Mouse (Mus musculus) liver, embryonic 12.5 days (tissue): ENCODE data around the gene Syt13. TPM values are rescaled to one million over a fixed set of nuclear protein-coding genes. Genes with fewer than 3 reads are reported as not detected.

Source experiments
- ATAC-seq: fragments of 200-750 bp; cut with Nextera tagmentation; 2 replicates; pipeline ENCODE4 v1.8.0; 2017; ENCODE audit warnings: moderate number of reproducible peaks, mild to moderate bottlenecking, moderate library complexity
- H3K27ac ChIP-seq: fragments of 300-500 bp; sonication (generic); 2 replicates; pipeline ENCODE4 v1.5.1; 2016; ENCODE audit warnings: mild to moderate bottlenecking
- H3K27me3 ChIP-seq: fragments of 300-500 bp; sonication (generic); replicated peaks from 2 replicates; pipeline ENCODE4 v1.6.1; 2016; ENCODE audit warnings: mild to moderate bottlenecking, moderate library complexity
- H3K36me3 ChIP-seq: fragments of 300-500 bp; sonication (generic); 2 replicates; pipeline ENCODE4 v1.6.1; 2016; ENCODE audit warnings: mild to moderate bottlenecking, moderate library complexity
- H3K4me1 ChIP-seq: fragments of 300-500 bp; sonication (generic); 2 replicates; pipeline ENCODE4 v1.6.1; 2016
- H3K4me2 ChIP-seq: fragments of 300-500 bp; sonication (generic); 2 replicates; pipeline ENCODE4 v1.6.1; 2016; ENCODE audit warnings: mild to moderate bottlenecking, moderate library complexity
- H3K4me3 ChIP-seq: fragments of 300-500 bp; sonication (generic); 2 replicates; pipeline ENCODE4 v1.5.1; 2016; ENCODE audit warnings: mild to moderate bottlenecking, moderate library complexity
- H3K9ac ChIP-seq: fragments of 300-500 bp; sonication (generic); 2 replicates; pipeline ENCODE4 v1.6.1; 2016; ENCODE audit warnings: mild to moderate bottlenecking, moderate library complexity
- H3K9me3 ChIP-seq: fragments of 300-500 bp; sonication (generic); replicated peaks from 2 replicates; pipeline ENCODE4 v1.6.1; 2016; ENCODE audit warnings: mild to moderate bottlenecking, moderate library complexity
- WGBS: fragments of 180-500 bp; shearing (Covaris S2); methylation state at CpG from one replicate; pipeline ENCODE4 v1.1.7; 2016; ENCODE audit not compliant: insufficient replicate concordance; 5-methylcytosine and 5-hydroxymethylcytosine counted together
- polyA plus RNA-seq: library from polyadenylated mRNA; unstranded; fragments of >200 nt; fragmentation: Nextera tagmentation; extraction: Ambion mirVana; gene quantifications from 2 replicates; pipeline ENCODE4 v1.2.1, GENCODE M21; 2016

The Syt13 gene
- polyA plus RNA-seq, 1 experiment from 2014 or later, result 0.43 TPM

DNA sequence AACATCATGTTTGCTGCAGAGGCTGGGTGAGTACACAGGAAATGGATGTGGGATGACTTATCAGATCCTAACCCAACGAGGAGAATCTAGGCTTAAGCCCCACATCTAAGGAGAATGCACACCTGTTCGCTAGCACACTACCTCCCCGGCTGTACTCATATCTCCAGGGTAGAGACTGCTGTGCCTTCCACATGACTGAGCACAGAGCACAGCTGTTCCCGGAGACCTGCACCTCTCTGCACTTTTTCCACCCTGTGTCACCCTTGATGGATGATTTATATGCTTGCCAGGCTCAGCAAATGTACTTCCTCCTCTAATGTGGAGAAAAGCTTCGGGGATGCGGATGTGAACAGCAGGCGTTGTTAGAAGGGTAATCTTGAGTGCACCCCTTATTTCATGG lies 16.2 kb downstream of the Syt13 start:
- H3K27me3 ChIP-seq, result peaks cover 15% of the 10 kb centered on the region; the same call in 1 of the 2 replicates
- H3K4me3 ChIP-seq, result no peak overlapping the region

DNA sequence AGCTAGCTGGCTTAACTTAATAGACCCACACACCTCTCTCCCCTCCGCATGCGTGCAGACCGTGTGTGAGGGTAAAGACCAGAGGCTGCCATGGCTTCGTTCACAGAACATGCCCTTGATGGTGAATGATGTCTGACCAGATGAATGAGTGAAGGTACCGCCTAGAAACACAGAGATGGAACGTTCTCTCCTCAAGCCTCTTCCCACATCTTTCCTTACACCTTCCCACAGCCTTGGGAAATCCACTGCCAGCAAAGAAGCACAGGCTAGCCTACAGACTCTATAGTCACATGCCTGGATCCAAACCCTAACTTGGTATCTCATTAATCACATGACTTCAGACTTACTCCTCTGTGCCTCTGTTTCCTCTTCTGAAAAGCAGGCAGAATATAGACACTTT lies 18.5 kb downstream of the Syt13 start:
- no peak overlapping the region for H3K27ac ChIP-seq
- H3K4me3 ChIP-seq, result no peak overlapping the region
- H3K4me1 ChIP-seq, result no peaks in the 10 kb centered on the region
- no peak overlapping the region for H3K9ac ChIP-seq
- no peaks in the 10 kb centered on the region for H3K9me3 ChIP-seq
- ATAC-seq, result no peak
- no peaks in the 10 kb centered on the region for H3K36me3 ChIP-seq
- H3K27me3 ChIP-seq, result peaks cover 10% of the 10 kb centered on the region; the same call in 1 of the 2 replicates
- WGBS, result 69% methylated on average over 6 of the region's 6 CpGs
- no peak overlapping the region for H3K4me2 ChIP-seq

More for the DNA sequence above, 16.2 kb downstream of the Syt13 start:
- Histone ChIP-seq H3K4me2 (no peak overlapping the region), H3K9ac (no peak overlapping the region), H3K9me3 (no peaks in the 10 kb centered on the region), H3K4me1 (no peaks in the 10 kb centered on the region), H3K36me3 (no peaks in the 10 kb centered on the region), H3K27ac (no peak overlapping the region)
- 59% methylated on average over 7 of the region's 7 CpGs for WGBS
- ATAC-seq, result no peak

DNA sequence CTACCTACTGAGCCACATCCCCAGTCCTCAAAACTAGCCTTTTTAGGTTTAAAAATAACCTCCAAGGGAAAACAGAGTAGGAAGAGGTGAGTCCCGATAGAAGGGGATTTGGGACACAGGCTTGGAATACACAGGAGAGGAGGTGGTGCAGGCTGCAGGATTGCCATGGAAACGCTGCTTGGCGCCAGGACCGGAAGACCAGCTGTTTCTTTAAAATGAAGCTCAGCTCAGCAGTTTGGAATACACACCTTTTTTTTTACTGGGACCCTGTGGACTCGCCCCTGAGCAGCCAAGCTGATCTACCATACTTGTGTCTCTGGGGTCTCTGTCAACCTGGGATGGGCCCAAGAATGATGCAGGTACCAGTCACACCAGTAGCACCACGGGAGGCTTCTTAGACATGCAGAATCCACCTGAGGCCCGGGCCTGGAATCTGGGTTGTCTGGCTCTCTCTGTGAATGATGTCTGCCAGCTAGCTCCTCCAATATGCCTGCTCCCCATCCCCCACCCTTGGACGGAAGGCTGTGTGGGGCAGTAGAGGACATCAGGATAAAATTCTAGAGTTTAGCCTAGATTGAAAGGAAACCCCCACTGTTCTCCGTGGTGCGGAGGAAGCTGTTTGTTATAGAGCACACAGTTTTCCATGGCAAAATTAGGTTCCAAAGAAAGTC lies 19.5 kb downstream of the Syt13 start:
- H3K27ac ChIP-seq, result no peak overlapping the region
- H3K9ac ChIP-seq, result no peak overlapping the region
- H3K36me3 ChIP-seq, result no peaks in the 10 kb centered on the region
- no peak overlapping the region for H3K4me3 ChIP-seq
- ATAC-seq, result no peak
- no peaks in the 10 kb centered on the region for H3K9me3 ChIP-seq
- no peak overlapping the region for H3K4me2 ChIP-seq
- H3K4me1 ChIP-seq, result no peaks in the 10 kb centered on the region
- 32% methylated on average over 10 of the region's 10 CpGs for WGBS
- peaks cover 17% of the 10 kb centered on the region for H3K27me3 ChIP-seq

DNA sequence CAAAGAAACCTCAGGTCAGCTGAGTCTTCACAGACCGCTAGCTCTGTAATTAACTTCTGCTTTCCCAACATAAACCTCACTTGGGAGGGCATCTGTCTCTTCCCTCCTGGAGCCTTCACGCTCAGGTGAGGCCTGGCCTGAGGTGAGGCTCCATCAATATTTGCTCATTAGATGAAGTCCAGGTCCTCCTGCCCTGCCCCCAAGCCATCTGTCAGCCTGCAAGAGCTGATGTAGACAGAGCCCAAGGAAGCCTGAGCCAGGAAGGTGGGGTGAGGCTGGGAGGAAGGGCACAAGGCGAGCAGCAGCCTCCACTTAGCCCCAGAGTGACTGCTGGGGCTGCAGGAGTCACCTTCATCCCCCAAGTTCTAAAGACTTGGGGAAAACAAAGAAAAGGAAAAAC lies 20.6 kb downstream of the Syt13 start:
- Histone ChIP-seq H3K4me2 (no peak overlapping the region), H3K4me1 (no peaks in the 10 kb centered on the region), H3K27me3 (peaks cover 20% of the 10 kb centered on the region), H3K4me3 (no peak overlapping the region), H3K27ac (no peak overlapping the region), H3K36me3 (no peaks in the 10 kb centered on the region), H3K9me3 (no peaks in the 10 kb centered on the region), H3K9ac (no peak overlapping the region)
- WGBS, result 43% methylated on average over 3 of the region's 3 CpGs
- no peak for ATAC-seq

DNA sequence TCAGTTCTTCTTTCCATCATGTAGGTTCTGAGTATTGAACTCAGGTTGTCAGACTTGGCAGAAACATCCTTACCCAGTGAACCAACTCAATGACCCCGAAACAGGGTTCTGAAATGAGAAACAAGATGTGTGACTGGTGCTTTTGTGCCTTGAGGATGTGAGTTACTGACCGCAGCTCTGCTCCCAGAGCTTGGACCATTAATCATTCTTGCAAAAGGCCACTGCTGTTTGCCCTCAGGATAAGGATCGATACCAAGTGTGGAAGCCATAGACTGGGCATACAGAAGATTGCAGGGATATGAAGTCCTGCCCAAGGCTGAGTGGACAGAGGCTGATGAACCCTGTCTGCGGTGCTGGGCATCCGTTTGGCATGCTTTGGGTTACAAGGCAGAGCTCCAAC lies 23.2 kb downstream of the Syt13 start:
- no peak for ATAC-seq
- Histone ChIP-seq H3K9me3 (no peaks in the 10 kb centered on the region), H3K36me3 (no peaks in the 10 kb centered on the region), H3K27me3 (peaks cover 21% of the 10 kb centered on the region), H3K4me2 (no peak overlapping the region), H3K4me3 (no peak overlapping the region), H3K9ac (no peak overlapping the region), H3K27ac (no peak overlapping the region), H3K4me1 (no peaks in the 10 kb centered on the region)
- WGBS, result 79% methylated on average over 5 of the region's 5 CpGs

DNA sequence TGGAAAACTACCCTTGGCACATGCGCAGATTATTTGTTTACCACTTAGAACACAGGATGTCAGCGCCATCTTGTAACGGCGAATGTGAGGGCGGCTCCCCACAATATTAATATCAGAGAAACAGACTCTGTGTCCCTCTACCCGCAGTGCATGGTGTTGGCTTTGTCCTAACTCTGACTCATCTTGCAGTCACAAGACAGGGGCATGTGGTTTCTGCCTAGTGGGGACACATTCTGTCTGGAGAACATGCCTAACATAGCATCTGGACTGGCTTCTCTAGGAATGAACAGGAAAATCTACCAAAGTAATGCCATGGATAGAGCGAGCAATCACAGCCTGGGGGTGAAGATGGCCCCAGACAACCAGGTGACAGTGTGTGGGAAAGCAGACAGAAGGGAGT lies 23.9 kb downstream of the Syt13 start:
- WGBS, result 82% methylated on average over 7 of the region's 7 CpGs
- no peak overlapping the region for H3K4me2 ChIP-seq
- H3K9me3 ChIP-seq, result no peaks in the 10 kb centered on the region
- no peak for ATAC-seq
- H3K27me3 ChIP-seq, result peaks cover 18% of the 10 kb centered on the region
- H3K4me3 ChIP-seq, result no peak overlapping the region
- no peak overlapping the region for H3K9ac ChIP-seq
- H3K4me1 ChIP-seq, result no peaks in the 10 kb centered on the region
- no peak overlapping the region for H3K27ac ChIP-seq
- no peaks in the 10 kb centered on the region for H3K36me3 ChIP-seq

DNA sequence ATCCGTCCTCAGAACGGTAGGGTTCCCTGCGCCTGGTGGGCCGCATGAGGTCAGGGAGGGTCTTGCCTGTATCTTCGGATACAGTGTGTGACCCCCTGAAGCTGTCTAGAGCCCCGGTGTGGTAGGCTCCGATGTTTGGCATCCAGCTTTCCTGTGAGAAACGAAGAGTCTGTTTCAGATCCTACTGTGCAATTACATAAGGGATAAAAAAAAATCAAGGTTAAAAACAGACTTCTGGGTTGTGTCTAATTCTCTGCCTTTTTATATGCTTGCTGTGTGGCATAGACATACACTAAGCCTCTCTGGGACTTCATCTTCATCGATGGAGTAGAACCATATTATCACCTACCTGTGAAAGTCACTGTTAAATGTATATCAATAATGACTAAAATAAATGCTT lies 26.1 kb downstream of the Syt13 start:
- Histone ChIP-seq H3K4me3 (no peak overlapping the region), H3K27ac (no peak overlapping the region), H3K4me1 (no peaks in the 10 kb centered on the region), H3K27me3 (peaks cover 21% of the 10 kb centered on the region), H3K36me3 (no peaks in the 10 kb centered on the region), H3K9me3 (no peaks in the 10 kb centered on the region), H3K4me2 (no peak overlapping the region), H3K9ac (no peak overlapping the region)
- no peak for ATAC-seq
- WGBS, result 68% methylated on average over 9 of the region's 9 CpGs

DNA sequence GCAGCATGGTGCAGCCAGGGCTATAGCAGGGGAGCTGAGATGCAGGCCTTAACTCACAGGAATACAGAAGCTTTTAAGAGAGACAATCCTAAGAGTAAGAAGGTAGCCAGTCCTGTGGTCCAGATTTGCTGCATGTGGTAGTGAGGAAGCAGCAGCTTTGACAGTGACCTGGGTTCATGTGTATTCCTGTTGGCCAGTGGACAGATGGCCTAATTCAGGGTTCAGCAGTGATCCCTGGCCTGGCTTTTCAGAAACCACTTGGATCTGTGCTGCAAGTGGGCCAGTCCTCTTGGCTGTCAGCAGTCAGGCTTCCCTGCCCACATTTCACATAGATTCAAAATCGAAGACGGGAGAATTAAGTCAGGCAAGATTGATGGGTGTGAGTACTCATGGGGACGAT lies 26.6 kb downstream of the Syt13 start:
- Histone ChIP-seq H3K4me2 (no peak overlapping the region), H3K9ac (no peak overlapping the region), H3K4me3 (no peak overlapping the region), H3K4me1 (no peaks in the 10 kb centered on the region), H3K9me3 (no peaks in the 10 kb centered on the region), H3K36me3 (no peaks in the 10 kb centered on the region), H3K27ac (no peak overlapping the region), H3K27me3 (peaks cover 26% of the 10 kb centered on the region)
- WGBS, result 69% methylated on average over 3 of the region's 3 CpGs
- no peak for ATAC-seq

DNA sequence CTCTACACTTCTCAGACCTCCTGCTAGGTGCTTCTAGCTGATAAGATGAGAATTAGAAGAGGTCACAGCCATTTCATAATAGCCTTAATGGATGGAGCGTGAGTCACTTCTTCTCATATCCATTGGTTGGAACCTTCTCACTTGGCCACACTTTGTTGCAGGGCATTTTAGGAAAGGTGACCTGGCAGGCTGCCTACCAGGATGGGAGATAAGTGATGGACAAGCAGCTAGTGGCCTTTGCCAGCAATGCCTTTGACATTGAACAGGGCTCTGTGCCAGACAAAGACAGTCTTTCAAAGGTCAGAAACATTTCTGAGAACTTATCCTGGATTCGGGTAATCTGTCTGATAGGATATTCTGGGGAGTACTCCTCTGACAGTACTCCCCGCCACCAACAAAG lies 28.5 kb downstream of the Syt13 start:
- 61% methylated on average over 3 of the region's 3 CpGs for WGBS
- no peak for ATAC-seq
- peaks cover 4% of the 10 kb centered on the region; the same call in 1 of the 2 replicates for H3K4me1 ChIP-seq
- H3K4me2 ChIP-seq, result no peak overlapping the region
- no peaks in the 10 kb centered on the region for H3K9me3 ChIP-seq
- H3K27me3 ChIP-seq, result peaks cover 46% of the 10 kb centered on the region
- no peak overlapping the region for H3K27ac ChIP-seq
- H3K4me3 ChIP-seq, result no peak overlapping the region
- no peaks in the 10 kb centered on the region for H3K36me3 ChIP-seq
- no peak overlapping the region for H3K9ac ChIP-seq

DNA sequence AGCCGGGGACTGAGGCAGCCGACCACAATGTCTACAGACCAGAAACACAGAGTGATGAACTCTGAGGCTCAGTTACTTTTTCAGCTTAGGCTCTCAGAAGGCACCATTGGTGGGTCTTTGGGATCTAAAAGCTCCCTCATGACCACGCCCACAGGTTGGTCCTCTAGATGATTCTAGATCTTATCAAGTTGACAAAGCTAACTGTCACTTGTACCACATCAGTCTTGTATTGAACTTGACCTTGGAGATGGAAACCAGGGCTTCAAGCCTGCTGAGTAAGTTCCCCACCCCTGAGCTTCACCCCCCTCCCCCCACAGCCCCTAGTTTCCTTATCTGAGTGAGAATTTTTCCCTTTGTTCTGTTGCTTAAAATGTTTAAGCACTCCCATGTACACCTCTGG lies 29.5 kb downstream of the Syt13 start:
- H3K4me3 ChIP-seq, result no peak overlapping the region
- H3K4me1 ChIP-seq, result peaks cover 8% of the 10 kb centered on the region; the same call in 1 of the 2 replicates
- no peak for ATAC-seq
- peaks cover 48% of the 10 kb centered on the region for H3K27me3 ChIP-seq
- H3K4me2 ChIP-seq, result no peak overlapping the region
- H3K27ac ChIP-seq, result no peak overlapping the region
- no peaks in the 10 kb centered on the region for H3K36me3 ChIP-seq
- WGBS, result 60% methylated on average over 3 of the region's 3 CpGs
- H3K9ac ChIP-seq, result no peak overlapping the region
- no peaks in the 10 kb centered on the region for H3K9me3 ChIP-seq

DNA sequence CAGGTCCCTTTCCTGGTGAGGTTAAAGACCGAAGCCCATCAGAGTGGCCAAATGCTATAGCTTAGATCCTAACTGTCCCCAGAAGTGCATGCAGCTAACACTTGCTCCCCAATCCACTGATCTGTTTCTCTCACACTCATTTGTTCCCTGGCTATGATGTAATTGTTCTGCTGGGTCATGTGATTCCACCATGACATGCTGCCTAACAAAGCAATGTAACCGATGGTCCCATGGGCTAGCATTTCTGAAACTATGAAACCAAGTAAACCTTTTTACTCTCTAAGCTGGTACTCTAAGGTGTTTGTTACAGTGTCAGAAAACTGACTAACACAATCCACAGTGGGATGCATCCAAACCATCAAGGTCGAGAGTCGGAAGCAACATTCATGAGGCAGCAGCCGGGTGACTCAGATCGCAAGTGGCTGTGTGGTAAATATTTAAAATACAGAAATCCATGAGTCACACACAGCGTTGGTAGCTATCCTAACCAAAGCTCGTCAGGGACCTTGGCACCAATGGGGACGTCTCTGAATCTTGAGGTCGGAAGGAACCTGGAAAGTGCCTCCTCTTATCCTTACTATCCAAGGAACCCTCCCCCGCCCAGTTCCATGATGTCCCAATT lies 30.3 kb downstream of the Syt13 start:
- H3K27me3 ChIP-seq, result peaks cover 44% of the 10 kb centered on the region
- peaks cover 8% of the 10 kb centered on the region; the same call in 1 of the 2 replicates for H3K4me1 ChIP-seq
- H3K36me3 ChIP-seq, result no peaks in the 10 kb centered on the region
- no peaks in the 10 kb centered on the region for H3K9me3 ChIP-seq
- ATAC-seq, result no peak
- H3K9ac ChIP-seq, result no peak overlapping the region
- no peak overlapping the region for H3K27ac ChIP-seq
- WGBS, result 70% methylated on average over 11 of the region's 11 CpGs
- no peak overlapping the region for H3K4me3 ChIP-seq
- no peak overlapping the region for H3K4me2 ChIP-seq

DNA sequence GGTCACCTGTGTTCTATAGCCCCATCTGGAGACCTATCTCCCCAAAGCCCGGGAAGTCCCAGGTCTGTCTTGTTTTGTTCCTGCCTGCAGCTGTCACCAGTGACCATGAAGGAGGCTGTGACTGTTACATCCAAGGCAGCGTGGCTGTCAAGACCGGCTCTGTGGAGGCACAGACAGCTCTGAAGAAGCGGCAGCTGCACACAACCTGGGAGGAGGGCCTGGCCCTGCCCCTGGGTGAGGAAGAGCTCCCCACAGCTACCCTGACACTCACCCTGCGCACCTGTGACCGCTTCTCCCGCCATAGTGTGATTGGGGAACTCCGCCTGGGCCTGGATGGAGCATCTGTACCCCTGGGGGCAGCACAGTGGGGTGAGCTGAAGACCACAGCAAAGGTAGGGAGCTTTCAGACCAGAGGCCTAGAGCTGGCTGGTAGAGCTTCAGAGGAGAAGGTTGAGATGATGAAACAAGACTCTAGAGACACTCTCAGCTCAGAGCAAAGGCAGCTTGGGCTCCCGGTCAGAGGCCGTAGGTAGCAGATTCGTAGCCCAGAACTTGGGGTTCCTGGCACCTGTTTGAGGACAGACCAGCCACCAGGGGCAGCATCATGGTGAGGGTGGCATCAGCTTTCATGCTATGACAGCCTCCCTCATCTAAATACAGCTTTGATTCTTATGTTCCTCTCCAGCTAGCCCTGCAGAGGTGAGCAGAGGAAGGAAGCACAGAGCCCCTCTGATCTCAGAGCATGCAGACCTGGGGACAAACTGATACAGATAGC lies 31.1 kb downstream of the Syt13 start:
- Histone ChIP-seq H3K9ac (no peak overlapping the region), H3K4me3 (no peak overlapping the region), H3K4me2 (no peak overlapping the region), H3K4me1 (peaks cover 8% of the 10 kb centered on the region; the same call in 1 of the 2 replicates), H3K27me3 (peaks cover 44% of the 10 kb centered on the region), H3K9me3 (no peaks in the 10 kb centered on the region), H3K36me3 (no peaks in the 10 kb centered on the region), H3K27ac (no peak overlapping the region)
- no peak for ATAC-seq
- WGBS, result 76% methylated on average over 11 of the region's 11 CpGs
